Mouse (Mus musculus): ENCODE measurements around the gene Lrfn3.

- no peak for TF ChIP-seq CTCF (IDR thresholded peaks at IDR 0.05; ENCODE audit: low read depth, low read length)
- TF ChIP-seq EP300 (IDR thresholded peaks at IDR 0.05; ENCODE audit: insufficient read depth, low read depth, low read length) = no peak
Observed at GRCm38 (mm10) chr7:30346635-30347379, 15.8 kb downstream of the Lrfn3 start.
